Mouse (Mus musculus) limb, embryonic 13.5 days (tissue): Measurements from ENCODE around the gene Tmtc4. TPM values are rescaled to one million over a fixed set of nuclear protein-coding genes. Genes with fewer than 3 reads are reported as not detected.

Source experiments
- ATAC-seq: fragments of 200-750 bp; cut with Nextera tagmentation; 2 replicates; pipeline ENCODE4 v1.8.0; 2017; ENCODE audit warnings: low read depth, moderate number of reproducible peaks, moderate TSS enrichment; ENCODE audit not compliant: low FRiP score
- H3K27ac ChIP-seq: fragments of 300-500 bp; sonication (generic); 2 replicates; pipeline ENCODE4 v1.5.1; 2015; ENCODE audit warnings: inconsistent platforms, mild to moderate bottlenecking, moderate library complexity
- H3K27me3 ChIP-seq: fragments of 300-500 bp; sonication (generic); 2 replicates; pipeline ENCODE4 v1.6.1; 2015; ENCODE audit warnings: mild to moderate bottlenecking, inconsistent platforms
- H3K36me3 ChIP-seq: fragments of 300-500 bp; sonication (generic); 2 replicates; pipeline ENCODE4 v1.6.1; 2015; ENCODE audit warnings: inconsistent platforms, mild to moderate bottlenecking, moderate library complexity
- H3K4me1 ChIP-seq: fragments of 300-500 bp; sonication (generic); 2 replicates; pipeline ENCODE4 v1.6.1; 2015; ENCODE audit warnings: inconsistent platforms
- H3K4me2 ChIP-seq: fragments of 300-500 bp; sonication (generic); replicated peaks from 2 replicates; pipeline ENCODE4 v1.6.1; 2015; ENCODE audit warnings: inconsistent platforms, mild to moderate bottlenecking, moderate library complexity
- H3K4me3 ChIP-seq: fragments of 300-500 bp; sonication (generic); 2 replicates; pipeline ENCODE4 v1.5.1; 2015; ENCODE audit warnings: moderate library complexity, mild to moderate bottlenecking, inconsistent platforms
- H3K9ac ChIP-seq: fragments of 300-500 bp; sonication (generic); 2 replicates; pipeline ENCODE4 v1.6.1; 2015; ENCODE audit warnings: mild to moderate bottlenecking, inconsistent platforms
- H3K9me3 ChIP-seq: fragments of 300-500 bp; sonication (generic); 2 replicates; pipeline ENCODE4 v1.6.1; 2016; ENCODE audit warnings: inconsistent platforms
- WGBS: fragments of 180-500 bp; shearing (Covaris S2); methylation state at CpG from one replicate; pipeline ENCODE4 v1.1.7; 2015; 5-methylcytosine and 5-hydroxymethylcytosine counted together
- polyA plus RNA-seq: library from polyadenylated mRNA; unstranded; fragments of >200 nt; fragmentation: Nextera tagmentation; extraction: Ambion mirVana; gene quantifications from 2 replicates; pipeline ENCODE4 v1.2.1, GENCODE M21; 2015

The Tmtc4 gene
- polyA plus RNA-seq, 1 experiment from 2014 or later = 27.3 TPM

DNA sequence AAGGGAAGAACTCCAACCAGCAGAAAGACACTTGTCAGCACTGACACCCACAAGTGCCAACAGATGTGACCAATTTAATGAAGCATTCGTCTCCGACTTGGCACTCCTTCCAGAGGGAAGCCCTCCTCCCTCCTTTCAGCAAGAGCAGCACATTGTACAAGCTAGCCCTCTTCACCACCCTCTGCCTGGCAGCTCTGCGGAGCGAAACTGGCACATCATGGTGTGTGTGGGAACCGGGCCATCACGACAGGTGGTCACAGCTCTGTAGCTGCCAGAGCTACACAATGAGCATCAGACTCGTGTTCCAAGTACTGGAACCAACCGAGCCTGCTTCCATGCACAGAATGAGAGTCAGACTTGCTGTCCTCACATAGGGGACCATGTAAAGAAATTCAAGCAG, 25.9 kb downstream of the Tmtc4 start:
- no peak overlapping the region for H3K9ac ChIP-seq
- H3K36me3 ChIP-seq = peaks cover 11% of the 10 kb centered on the region; the same call in 1 of the 2 replicates
- 80% methylated on average over 8 of the region's 8 CpGs for WGBS
- H3K27ac ChIP-seq = no peak overlapping the region
- H3K4me3 ChIP-seq = no peak overlapping the region
- H3K27me3 ChIP-seq = no peaks in the 10 kb centered on the region; the same call in 1 of the 2 replicates
- ATAC-seq = no peak
- H3K4me2 ChIP-seq = no peak overlapping the region
- no peaks in the 10 kb centered on the region for H3K9me3 ChIP-seq
- peaks cover 4% of the 10 kb centered on the region; the same call in 1 of the 2 replicates for H3K4me1 ChIP-seq

DNA sequence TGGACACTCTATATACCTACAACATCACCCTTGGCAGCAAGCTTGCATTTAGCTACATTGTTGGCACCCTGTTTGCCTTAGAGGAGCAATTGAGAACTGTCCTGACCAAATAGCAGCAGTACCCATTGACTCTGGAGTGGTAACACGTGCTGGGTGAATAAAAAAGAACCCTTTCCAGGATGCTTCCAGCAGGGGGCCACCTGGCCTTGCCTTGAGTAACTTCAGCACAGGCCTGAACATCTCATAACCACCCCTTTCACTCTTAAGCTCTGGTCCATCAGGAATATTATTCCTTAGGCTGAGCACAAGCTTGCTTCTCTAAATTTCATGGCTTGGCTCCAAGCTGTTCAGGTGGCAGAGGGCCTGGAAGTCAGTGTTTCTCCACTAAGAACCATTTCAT, 30.5 kb downstream of the Tmtc4 start:
- no peak overlapping the region for H3K4me3 ChIP-seq
- H3K36me3 ChIP-seq = peaks cover 12% of the 10 kb centered on the region
- no peaks in the 10 kb centered on the region; the same call in 1 of the 2 replicates for H3K27me3 ChIP-seq
- ATAC-seq = peak; percentile 49; the same call in 1 of the 2 replicates
- no peak overlapping the region for H3K27ac ChIP-seq
- no peaks in the 10 kb centered on the region for H3K9me3 ChIP-seq
- no peak overlapping the region for H3K9ac ChIP-seq
- H3K4me1 ChIP-seq = 0 out of 2 replicates have a peak, but pooled peaks cover 6% of the 10 kb centered on the region
- H3K4me2 ChIP-seq = no peak overlapping the region
- WGBS = 15% methylated on average over 1 of the region's 1 CpGs

DNA sequence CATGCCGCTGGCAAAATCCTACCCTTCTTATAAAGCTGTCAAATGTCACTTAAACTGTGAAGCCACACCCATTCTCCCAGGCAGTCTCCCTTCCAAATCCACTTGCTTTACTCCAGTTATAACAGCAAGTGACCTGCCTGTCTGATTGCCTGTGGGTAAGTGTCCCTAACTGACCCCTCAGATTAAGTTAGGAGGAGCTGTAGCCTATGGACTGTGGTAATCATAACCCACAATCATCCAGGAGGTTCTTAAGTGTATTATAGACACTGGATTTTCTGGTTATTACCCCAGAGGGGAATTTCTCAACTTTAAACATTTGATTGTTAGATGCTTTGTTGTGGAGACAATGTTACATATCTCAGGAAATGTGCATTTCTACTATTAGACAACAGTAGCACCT, 31.3 kb downstream of the Tmtc4 start:
- no peak overlapping the region for H3K27ac ChIP-seq
- H3K36me3 ChIP-seq = peaks cover 9% of the 10 kb centered on the region
- no peaks in the 10 kb centered on the region for H3K9me3 ChIP-seq
- no peak overlapping the region for H3K4me3 ChIP-seq
- H3K9ac ChIP-seq = no peak overlapping the region
- H3K27me3 ChIP-seq = no peaks in the 10 kb centered on the region
- ATAC-seq = no peak
- WGBS = 63% methylated on average over 1 of the region's 1 CpGs
- H3K4me2 ChIP-seq = no peak overlapping the region
- H3K4me1 ChIP-seq = 0 out of 2 replicates have a peak, but pooled peaks cover 6% of the 10 kb centered on the region

DNA sequence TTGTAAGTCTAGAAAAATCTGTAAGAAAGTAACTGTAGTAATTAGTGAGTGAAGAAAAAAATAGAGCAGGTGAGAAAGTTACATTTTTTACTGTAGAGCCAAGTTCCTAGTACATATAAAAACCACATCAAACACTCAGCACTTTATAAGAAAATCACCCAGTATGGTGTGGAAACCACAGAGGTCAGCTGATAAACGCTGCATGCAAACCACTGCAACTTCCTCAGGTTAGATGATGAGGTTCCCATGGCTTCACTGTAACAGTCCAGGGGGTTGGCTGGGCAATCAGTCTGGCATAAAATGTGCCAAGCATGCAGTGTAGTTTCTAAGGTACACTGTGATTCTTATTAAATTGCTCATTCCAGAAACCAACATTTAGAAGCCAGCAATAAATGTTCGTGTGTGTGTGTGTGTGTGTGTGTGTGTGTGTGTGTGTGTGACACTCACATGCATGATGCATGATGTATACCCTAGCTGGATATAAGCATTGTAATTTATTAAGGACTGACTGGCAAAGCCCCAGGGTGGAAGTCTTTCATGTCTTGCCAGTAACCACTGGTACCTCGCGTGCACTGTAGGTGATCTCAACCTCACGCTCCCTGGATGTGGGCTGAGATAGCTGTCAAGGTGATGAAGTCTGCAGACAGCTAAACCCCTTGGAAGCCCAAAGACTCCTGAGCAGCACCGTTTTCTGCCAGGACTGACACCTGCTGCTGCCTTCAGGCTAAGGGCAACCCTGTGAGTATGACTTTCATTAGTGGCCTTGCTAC, 32.0 kb downstream of the Tmtc4 start:
- no peak overlapping the region for H3K27ac ChIP-seq
- no peak overlapping the region for H3K4me2 ChIP-seq
- H3K27me3 ChIP-seq = no peaks in the 10 kb centered on the region
- ATAC-seq = no peak; the same call in 1 of the 2 replicates
- H3K4me1 ChIP-seq = 0 out of 2 replicates have a peak, but pooled peaks cover 6% of the 10 kb centered on the region
- no peak overlapping the region for H3K9ac ChIP-seq
- H3K9me3 ChIP-seq = no peaks in the 10 kb centered on the region
- H3K36me3 ChIP-seq = peaks cover 9% of the 10 kb centered on the region
- H3K4me3 ChIP-seq = no peak overlapping the region
- WGBS = 49% methylated on average over 6 of the region's 6 CpGs

DNA sequence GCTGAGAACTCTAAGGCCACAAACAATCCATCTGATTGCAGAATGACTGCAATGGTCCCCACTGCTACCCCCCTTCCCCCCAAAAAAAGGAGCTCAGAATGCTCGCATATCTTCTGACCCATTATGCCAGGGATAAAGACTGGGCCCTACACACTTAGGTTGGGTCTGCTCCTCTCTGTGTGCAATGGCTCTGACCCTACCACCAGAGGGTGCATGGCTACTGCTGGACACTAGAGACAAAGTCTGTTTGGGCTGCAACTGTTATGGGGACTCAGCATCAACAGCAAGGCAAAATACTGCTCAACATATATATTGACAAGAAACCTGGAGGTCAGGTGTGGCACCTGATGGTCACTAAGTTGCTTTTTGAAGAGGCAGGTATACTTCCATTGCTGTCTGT, 32.9 kb downstream of the Tmtc4 start:
- Histone ChIP-seq H3K36me3 (peaks cover 9% of the 10 kb centered on the region), H3K27me3 (no peaks in the 10 kb centered on the region), H3K9ac (no peak overlapping the region), H3K4me1 (0 out of 2 replicates have a peak, but pooled peaks cover 6% of the 10 kb centered on the region), H3K27ac (no peak overlapping the region), H3K4me3 (no peak overlapping the region), H3K9me3 (no peaks in the 10 kb centered on the region), H3K4me2 (no peak overlapping the region)
- ATAC-seq = no peak
- WGBS = 100% methylated on average over 1 of the region's 1 CpGs

DNA sequence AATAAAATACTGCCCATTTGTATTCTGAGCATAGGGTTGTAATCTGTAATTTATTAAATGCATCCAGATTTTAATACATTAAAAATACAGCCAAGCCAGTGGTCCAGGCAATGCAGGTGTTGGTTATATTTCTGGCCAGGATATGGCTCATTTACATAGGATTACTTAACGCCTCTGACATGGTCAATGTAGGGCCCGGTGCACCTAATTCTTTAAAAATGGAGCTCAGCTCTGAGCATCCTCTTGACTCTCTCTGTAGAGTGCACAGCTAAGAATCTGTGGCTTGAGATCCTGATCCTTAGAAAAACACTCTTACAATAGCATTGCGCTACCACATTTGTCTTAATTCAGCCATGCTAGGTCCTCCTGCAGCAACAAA, 40.4 kb downstream of the Tmtc4 start:
- Histone ChIP-seq H3K27ac (no peak overlapping the region), H3K4me3 (no peak overlapping the region), H3K4me1 (peaks cover 6% of the 10 kb centered on the region; the same call in 1 of the 2 replicates), H3K27me3 (no peaks in the 10 kb centered on the region), H3K9ac (no peak overlapping the region), H3K9me3 (no peaks in the 10 kb centered on the region), H3K4me2 (no peak overlapping the region), H3K36me3 (peaks cover 44% of the 10 kb centered on the region)
- 51% methylated on average over 3 of the region's 3 CpGs for WGBS
- ATAC-seq = no peak

DNA sequence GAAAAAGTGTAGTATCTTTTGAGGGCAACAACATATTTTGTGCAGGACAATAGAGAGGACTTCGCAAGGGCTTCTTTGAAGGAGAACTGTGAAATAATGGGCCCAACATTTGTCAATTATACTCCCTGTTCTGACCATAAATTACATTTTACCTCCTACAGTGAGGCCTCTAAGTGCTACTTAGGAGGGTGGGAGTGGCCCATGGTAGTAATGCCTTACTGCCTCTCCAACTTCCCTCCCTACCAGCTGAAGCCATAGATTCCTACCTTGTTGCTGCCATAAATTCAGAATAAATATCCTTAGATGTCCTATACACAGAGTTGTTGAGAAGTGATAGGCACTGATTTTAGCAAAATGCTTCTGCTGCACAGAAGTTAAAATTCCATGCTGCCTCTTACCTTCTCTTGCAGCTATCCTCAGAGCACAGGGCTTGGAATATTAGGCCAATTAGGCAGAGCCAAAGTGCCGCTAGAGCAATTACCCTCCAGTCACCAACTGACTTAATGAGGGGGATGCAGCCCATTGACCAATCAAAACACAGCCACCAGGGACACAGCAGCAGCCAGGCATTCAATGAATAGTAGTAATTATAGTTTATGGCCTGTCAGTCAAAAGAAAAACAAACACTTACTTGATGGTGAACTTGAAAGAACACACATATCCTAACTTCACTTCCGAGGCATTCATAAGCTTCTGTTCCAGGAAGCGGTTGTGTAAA, 40.9 kb downstream of the Tmtc4 start:
- Histone ChIP-seq H3K4me2 (no peak overlapping the region), H3K27ac (no peak overlapping the region), H3K36me3 (peaks cover 45% of the 10 kb centered on the region), H3K4me3 (no peak overlapping the region), H3K9me3 (no peaks in the 10 kb centered on the region), H3K4me1 (peaks cover 6% of the 10 kb centered on the region; the same call in 1 of the 2 replicates), H3K27me3 (no peaks in the 10 kb centered on the region), H3K9ac (no peak overlapping the region)
- no peak; the same call in 1 of the 2 replicates for ATAC-seq
- 24% methylated on average over 4 of the region's 4 CpGs for WGBS

DNA sequence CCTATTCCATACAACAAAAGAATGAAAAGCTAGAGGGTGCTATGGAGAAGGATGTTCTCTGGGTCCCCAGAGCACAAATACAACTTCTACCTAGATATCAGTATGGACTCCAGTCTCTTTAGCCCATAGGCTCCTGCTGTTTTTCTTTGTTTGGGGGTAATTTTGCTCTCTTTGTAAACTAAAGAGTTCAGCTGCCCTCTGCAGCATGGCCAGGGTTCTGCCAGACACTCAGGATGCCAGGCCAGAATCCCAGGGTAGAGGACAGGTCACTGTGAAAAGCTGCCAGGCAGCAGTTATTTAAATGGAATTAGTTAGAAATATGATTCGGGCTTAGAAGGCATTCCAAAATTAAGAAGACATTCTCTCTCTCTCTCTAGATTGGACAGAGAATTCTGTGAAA, 47.4 kb downstream of the Tmtc4 start:
- Histone ChIP-seq H3K9ac (no peak overlapping the region), H3K27me3 (no peaks in the 10 kb centered on the region), H3K36me3 (peaks cover 49% of the 10 kb centered on the region), H3K9me3 (no peaks in the 10 kb centered on the region), H3K27ac (no peak overlapping the region), H3K4me2 (no peak overlapping the region), H3K4me3 (no peak overlapping the region), H3K4me1 (no peaks in the 10 kb centered on the region)
- WGBS = 84% methylated on average over 1 of the region's 1 CpGs
- no peak for ATAC-seq

DNA sequence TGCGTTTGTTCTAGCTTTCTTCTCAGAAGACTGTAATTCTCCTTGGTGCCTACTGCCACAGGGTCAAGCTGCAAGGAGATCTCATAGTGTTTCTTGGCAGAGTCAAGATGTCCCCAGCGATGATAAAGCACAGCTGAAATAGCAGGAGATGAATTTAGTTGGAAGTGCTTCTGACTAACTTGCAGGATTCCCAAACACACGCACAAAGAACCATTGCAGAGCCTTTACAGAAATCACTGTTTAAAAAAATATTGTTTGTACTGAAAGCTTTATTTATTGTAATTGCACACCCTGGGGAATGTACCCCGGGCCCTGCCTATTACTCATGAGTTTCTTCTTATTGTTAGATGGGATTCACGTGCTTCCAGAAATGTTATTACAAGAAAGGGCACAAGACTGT, 63.8 kb downstream of the Tmtc4 start:
- Histone ChIP-seq H3K4me1 (no peaks in the 10 kb centered on the region), H3K27ac (no peak overlapping the region), H3K9ac (no peak overlapping the region), H3K36me3 (peaks cover 16% of the 10 kb centered on the region), H3K4me3 (no peak overlapping the region), H3K27me3 (no peaks in the 10 kb centered on the region), H3K4me2 (no peak overlapping the region), H3K9me3 (no peaks in the 10 kb centered on the region)
- whole genome bisulfite sequencing = 75% methylated on average over 5 of the region's 5 CpGs
- no peak for ATAC-seq

DNA sequence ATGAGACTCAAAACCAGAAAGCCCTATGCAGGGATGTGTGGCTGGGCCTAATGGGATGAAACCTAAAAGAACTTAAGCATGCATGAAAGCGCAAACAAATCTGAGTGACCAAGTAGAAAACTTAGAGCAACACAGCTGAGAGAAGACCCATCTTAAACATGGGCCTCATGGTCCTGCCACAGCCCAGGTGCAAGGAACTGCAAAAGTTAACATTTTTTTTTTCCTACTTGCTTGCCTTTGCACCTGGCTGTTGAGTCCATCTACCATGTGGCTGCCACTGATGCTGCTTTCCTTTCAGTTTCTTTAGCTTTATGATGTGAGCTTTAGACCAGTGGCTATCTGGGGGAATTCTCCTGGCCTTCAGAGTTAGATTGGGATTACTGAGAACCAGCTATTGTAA, 66.2 kb downstream of the Tmtc4 start:
- Histone ChIP-seq H3K4me1 (no peaks in the 10 kb centered on the region), H3K4me3 (no peak overlapping the region), H3K9ac (no peak overlapping the region), H3K9me3 (no peaks in the 10 kb centered on the region), H3K36me3 (peaks cover 12% of the 10 kb centered on the region), H3K27me3 (no peaks in the 10 kb centered on the region), H3K4me2 (no peak overlapping the region), H3K27ac (no peak overlapping the region)
- WGBS = 81% methylated on average over 1 of the region's 1 CpGs
- no peak for ATAC-seq

DNA sequence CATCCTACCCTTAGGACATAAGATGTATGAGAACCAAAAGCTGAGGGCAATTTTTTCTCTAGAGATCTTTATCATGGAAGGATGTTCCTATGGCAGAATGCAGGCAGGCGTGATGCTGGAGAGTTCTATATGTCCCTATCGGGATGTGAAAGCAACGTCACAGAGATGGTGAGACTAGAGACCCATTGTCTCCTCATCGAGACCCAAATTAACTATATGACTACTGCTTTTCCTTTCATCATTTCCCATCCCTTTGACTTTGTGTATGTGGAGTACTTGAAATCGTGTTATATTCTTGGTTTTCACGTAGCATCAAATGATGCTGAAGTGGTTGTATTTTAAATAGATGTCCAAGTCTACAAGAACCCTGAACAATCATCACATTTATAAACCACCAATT, 70.2 kb downstream of the Tmtc4 start, which contains the start of gene Ggact:
TSS of gene Ggact (minus strand) at position 101 of the 400 bp plus-strand sequence.
- Histone ChIP-seq H3K27me3 (no peaks in the 10 kb centered on the region), H3K9ac (peak within 1 kb of the TSS; percentile 73), H3K36me3 (0 out of 2 replicates have a peak, but pooled peaks cover 2% of the 10 kb centered on the region), H3K27ac (no peak within 1 kb of the TSS), H3K9me3 (0 out of 2 replicates have a peak, but pooled peaks cover 2% of the 10 kb centered on the region), H3K4me1 (peaks cover 5% of the 10 kb centered on the region; the same call in 1 of the 2 replicates), H3K4me2 (peak within 1 kb of the TSS; percentile 94), H3K4me3 (peak within 1 kb of the TSS; percentile 71)
- 83% methylated on average over 6 of the region's 6 CpGs for WGBS
- no peak for ATAC-seq
